Mouse (Mus musculus): ENCODE data around the gene Crybg2. TPM values are rescaled to one million over a fixed set of nuclear protein-coding genes. Genes with fewer than 3 reads are reported as not detected.
A peak's percentile ranks its signal among the peaks of the same experiment; 100 is the strongest.

Crybg2 gene
- total RNA-seq, 2 experiments from 2014 or later = 2.3 to 2.4 TPM

DNA sequence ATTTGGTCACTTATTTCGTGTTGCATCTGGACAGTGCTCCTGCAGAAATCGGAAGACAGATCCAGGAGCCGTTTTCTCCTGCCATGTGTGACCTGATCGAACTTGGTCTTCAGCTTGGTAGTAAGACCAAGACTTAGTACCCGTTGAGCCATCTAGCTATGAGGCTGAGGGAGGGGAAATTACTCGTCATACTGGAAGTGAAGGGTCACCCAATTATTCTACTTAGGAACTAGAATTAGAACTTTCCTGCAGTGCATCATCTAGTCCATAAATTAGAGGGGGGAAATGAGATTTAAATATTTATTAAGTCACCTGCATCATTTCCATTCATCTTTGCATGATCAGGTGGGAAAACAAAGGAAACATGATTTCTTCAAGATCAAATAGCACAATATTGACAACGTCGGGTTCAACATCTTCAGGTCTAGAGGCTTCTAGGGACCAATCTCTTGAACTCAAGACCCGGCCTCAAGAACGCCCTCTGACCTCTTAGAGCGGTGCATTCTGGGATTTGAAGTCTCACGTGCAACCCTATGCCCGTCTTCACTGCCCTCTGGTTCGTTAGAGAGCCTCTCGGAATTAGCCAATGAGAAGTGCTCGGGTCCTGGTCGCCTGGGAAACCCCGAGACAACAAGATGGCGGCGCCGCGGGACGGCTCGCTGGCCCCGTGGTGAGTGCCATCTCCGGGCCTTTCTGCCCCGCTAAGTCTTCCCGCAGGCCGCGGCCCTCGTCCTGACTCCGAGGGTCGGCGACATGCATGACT lies 41.5 kb downstream of the Crybg2 start, which contains the start of gene Ubxn11:
Gene Ubxn11, plus strand, starts transcription at position 592 of the 763 bp plus-strand sequence.
- peak within 1 kb of the TSS; percentile 73 for H3K27ac ChIP-seq
- no peak for TF ChIP-seq CTCF (IDR thresholded peaks at IDR 0.05)
- intact Hi-C loops (cut with DNase I) = no loop called here
- H3K4me3 ChIP-seq = peak within 1 kb of the TSS; percentile 72
- DNase-seq (ENCODE audit: extremely low spot score in 1 of 2, low spot score in 2 of 2) = peak; percentile 87 to 88

DNA sequence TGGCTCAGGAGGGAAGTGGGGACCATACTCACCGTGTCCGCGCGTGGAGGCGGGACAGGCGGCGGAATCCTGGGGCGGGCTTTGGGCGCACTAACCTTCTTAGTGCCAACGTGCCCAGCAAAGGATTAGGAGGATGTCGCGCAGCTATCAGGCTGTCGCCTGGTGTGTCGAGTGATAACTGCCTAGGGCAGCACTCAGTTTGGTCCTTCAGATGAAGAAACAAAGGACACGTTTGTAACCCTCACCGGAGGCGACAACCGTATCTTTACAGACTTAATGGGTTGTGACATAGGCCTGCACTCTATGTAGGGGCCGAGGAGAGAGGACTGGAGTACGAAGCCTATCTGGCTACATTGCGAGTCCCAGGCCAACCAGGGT lies 42.1 kb downstream of the Crybg2 start:
- H3K27ac ChIP-seq = peak overlapping the region; percentile 73
- intact Hi-C loops (cut with DNase I) = no loop called here
- DNase-seq (ENCODE audit: extremely low spot score in 1 of 2, low spot score in 2 of 2) = no peak
- peak overlapping the region; percentile 72 for H3K4me3 ChIP-seq
- TF ChIP-seq CTCF (IDR thresholded peaks at IDR 0.05) = no peak

- TF ChIP-seq CTCF (IDR thresholded peaks at IDR 0.05) = no peak
- Histone ChIP-seq H3K4me3 (no peak overlapping the region), H3K27ac (no peak overlapping the region)
- DNase-seq (ENCODE audit: extremely low spot score in 1 of 2, low spot score in 2 of 2) = no peak
- intact Hi-C loops (cut with DNase I) = no loop called here
These were observed 45.5 kb downstream of the Crybg2 start for GRCm38 (mm10) chr4:134106105-134106504.

DNA sequence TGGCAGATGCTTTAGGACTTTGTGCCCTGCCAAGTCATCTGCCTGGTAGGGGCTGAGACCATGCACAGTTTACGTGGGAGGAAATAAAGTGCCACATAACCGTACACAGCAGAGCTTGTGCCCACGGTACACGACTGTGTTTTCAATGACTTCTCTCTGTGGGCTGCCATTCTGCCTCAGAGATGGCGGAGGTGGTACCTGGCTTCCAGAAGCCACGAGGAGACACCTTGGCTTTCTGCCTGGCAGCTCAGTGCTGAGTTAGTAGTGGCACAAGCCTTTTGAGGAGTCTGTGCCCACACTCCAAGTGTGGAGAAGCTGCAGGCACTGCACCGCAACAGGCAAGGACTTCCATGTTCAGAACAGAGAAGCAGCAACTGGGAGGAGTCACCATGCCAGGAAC lies 47.1 kb downstream of the Crybg2 start:
- H3K27ac ChIP-seq = peak overlapping the region; percentile 62
- no peak for TF ChIP-seq CTCF (IDR thresholded peaks at IDR 0.05)
- intact Hi-C loops (cut with DNase I) = loop anchor here (1.0 kb wide), 1 partner anchor 17 kb away; no protein-coding TSS in a partner anchor
- DNase-seq (ENCODE audit: extremely low spot score in 1 of 2, low spot score in 2 of 2) = peak; percentile 53 to 69
- H3K4me3 ChIP-seq = no peak overlapping the region

GRCm38 (mm10) chr4:134108196-134108595 lies 47.6 kb downstream of the Crybg2 start:
- TF ChIP-seq CTCF (IDR thresholded peaks at IDR 0.05) = no peak
- peak overlapping the region; percentile 53 for H3K27ac ChIP-seq
- no peak overlapping the region for H3K4me3 ChIP-seq
- no peak for DNase-seq (ENCODE audit: extremely low spot score in 1 of 2, low spot score in 2 of 2)
- intact Hi-C loops (cut with DNase I) = loop anchor here (1.0 kb wide), 1 partner anchor 16 kb away; no protein-coding TSS in a partner anchor

GRCm38 (mm10) chr4:134110653-134111052 lies 50.0 kb downstream of the Crybg2 start:
- no peak; the same call in 1 of the 2 replicates for TF ChIP-seq CTCF (IDR thresholded peaks at IDR 0.05)
- DNase-seq (ENCODE audit: extremely low spot score in 1 of 2, low spot score in 2 of 2) = no peak
- Histone ChIP-seq H3K27ac (no peak overlapping the region), H3K4me3 (no peak overlapping the region)
- intact Hi-C loops (cut with DNase I) = no loop called here

GRCm38 (mm10) chr4:134112403-134112802 lies 51.8 kb downstream of the Crybg2 start:
- TF ChIP-seq CTCF (IDR thresholded peaks at IDR 0.05) = no peak
- no peak for DNase-seq (ENCODE audit: extremely low spot score in 1 of 2, low spot score in 2 of 2)
- Histone ChIP-seq H3K27ac (no peak overlapping the region), H3K4me3 (no peak overlapping the region)
- intact Hi-C loops (cut with DNase I) = no loop called here

GRCm38 (mm10) chr4:134113356-134113994 lies 52.9 kb downstream of the Crybg2 start:
- H3K4me3 ChIP-seq = no peak overlapping the region
- no peak for DNase-seq (ENCODE audit: extremely low spot score in 1 of 2, low spot score in 2 of 2)
- no peak overlapping the region for H3K27ac ChIP-seq
- intact Hi-C loops (cut with DNase I) = no loop called here
- TF ChIP-seq CTCF (IDR thresholded peaks at IDR 0.05) = no peak

DNA sequence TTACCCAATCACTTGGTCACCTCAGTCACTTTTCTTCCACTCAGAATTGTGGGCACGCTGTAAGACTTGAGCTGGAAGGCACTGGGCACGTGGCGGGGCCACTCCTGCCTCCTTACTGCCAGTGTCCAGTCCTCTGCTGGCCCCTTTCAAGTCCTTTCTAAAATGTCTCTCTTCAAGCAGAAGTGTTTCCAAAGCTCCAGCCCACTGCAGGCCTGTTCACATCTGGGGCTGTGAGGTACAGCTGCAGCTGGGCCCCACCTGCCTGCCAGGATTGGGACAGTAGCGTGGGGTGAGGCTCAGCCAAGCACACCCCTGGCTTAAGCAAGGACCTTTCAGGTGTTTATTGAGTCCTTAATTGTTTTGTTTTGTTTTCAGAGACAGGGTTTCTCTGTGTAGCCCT lies 53.4 kb downstream of the Crybg2 start:
- intact Hi-C loops (cut with DNase I) = no loop called here
- H3K4me3 ChIP-seq = no peak overlapping the region
- TF ChIP-seq CTCF (IDR thresholded peaks at IDR 0.05) = no peak
- H3K27ac ChIP-seq = no peak overlapping the region
- no peak for DNase-seq (ENCODE audit: extremely low spot score in 1 of 2, low spot score in 2 of 2)

GRCm38 (mm10) chr4:134115215-134116144 lies 54.9 kb downstream of the Crybg2 start:
- H3K27ac ChIP-seq = no peak overlapping the region
- no peak for TF ChIP-seq CTCF (IDR thresholded peaks at IDR 0.05)
- no peak overlapping the region for H3K4me3 ChIP-seq
- intact Hi-C loops (cut with DNase I) = no loop called here
- no peak for DNase-seq (ENCODE audit: extremely low spot score in 1 of 2, low spot score in 2 of 2)

DNA sequence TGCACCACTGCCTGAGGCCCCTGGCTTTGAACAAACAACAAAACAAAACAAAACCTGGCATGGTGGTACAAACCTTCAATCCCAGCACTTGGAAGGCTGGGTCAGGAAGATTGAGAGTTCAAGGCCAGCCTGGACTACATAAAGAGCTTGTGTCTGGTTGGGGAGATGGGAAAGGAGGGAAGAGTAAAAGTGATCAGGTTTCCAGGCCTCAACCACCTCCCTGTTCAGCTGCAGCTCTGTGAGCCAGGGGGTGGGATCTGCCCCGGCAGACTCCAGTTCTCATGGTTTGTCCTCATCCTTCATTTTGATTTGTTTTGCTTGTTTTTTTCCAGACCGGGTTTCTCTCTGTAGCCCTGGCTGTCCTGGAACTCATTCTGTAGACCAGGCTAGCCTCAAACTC lies 55.9 kb downstream of the Crybg2 start:
- TF ChIP-seq CTCF (IDR thresholded peaks at IDR 0.05) = no peak
- no peak overlapping the region for H3K27ac ChIP-seq
- H3K4me3 ChIP-seq = no peak overlapping the region
- intact Hi-C loops (cut with DNase I) = no loop called here
- no peak for DNase-seq (ENCODE audit: extremely low spot score in 1 of 2, low spot score in 2 of 2)

DNA sequence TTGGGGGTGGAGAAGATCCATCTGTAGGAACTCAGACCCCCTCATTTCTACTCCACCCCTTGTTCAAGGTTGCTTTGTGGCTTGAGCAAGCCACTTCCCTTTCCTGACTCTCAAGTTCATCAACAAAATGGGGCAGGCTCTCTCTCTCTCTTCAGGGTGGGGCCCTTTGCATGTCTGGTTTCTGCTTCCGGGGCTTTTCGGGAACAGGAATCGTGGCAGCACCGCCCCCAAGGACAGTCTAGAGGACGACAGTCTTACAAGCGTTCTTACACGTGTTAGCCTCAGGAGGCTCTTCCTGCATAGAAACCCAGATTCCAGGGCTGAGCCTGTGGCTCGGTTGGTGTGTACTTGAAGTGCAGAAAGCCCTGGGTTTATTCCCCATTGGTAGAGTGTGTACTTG lies 56.4 kb downstream of the Crybg2 start:
- no peak for DNase-seq (ENCODE audit: extremely low spot score in 1 of 2, low spot score in 2 of 2)
- H3K4me3 ChIP-seq = no peak overlapping the region
- no peak for TF ChIP-seq CTCF (IDR thresholded peaks at IDR 0.05)
- H3K27ac ChIP-seq = no peak overlapping the region
- intact Hi-C loops (cut with DNase I) = no loop called here

All from left cerebral cortex, adult 2 months (tissue).